Mouse (Mus musculus): Measurements from ENCODE around the gene Nedd4. TPM values are rescaled to one million over a fixed set of nuclear protein-coding genes. Genes with fewer than 3 reads are reported as not detected.
A peak's percentile ranks its signal among the peaks of the same experiment; 100 is the strongest.
"Not testable (repeated sequence)": the region's sequence is repeated elsewhere in the genome, so short reads cannot be mapped to it uniquely, and the experiment has no call there.

Gene Nedd4
- polyA plus RNA-seq, 1 experiment from 2014 or later, result 451 TPM

DNA sequence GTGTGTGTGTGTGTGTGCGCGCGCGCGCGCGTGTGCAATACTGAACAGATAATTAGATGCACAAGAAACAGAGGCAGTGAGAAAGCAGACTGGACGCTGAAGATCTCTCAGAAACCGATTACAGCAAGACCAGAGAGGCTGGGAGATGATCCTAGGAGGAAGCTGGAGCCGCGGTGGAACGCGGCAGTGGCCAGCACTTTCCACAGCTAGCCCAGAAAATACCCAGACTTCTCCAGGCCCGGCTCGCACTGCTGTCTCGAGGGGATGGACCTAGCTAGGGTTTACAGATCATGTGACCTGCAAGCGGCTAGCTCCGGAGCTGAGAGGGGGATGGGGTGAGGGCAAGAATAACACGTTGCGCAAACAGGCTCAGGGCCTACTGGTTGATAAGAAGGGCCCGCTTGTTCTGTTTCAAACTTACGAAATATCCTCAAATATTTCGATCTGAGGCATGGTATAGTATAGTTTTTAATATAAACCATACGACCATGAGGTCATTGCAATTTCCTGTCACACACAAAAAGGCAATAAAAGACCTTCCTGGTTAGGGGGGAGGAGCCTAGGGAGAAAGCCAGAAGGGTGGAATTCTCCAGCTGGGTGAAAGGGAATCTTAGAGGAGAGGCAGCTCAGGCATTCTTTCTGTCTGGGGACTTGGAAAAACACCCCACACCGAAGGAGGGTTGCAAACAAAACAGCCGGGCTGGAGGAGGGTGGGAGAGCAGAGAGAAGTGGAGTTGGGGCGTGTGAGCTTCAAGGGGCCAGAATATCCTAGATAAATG is 22.1 kb upstream of the Nedd4 start:
- H3K27me3 ChIP-seq (replicated peaks), result no peaks in the 10 kb centered on the region
- H3K4me3 ChIP-seq, result peak overlapping the region; percentile 30
- no peaks in the 10 kb centered on the region for H3K9me3 ChIP-seq
- peak overlapping the region; percentile 91 for H3K27ac ChIP-seq
- WGBS, result 1% methylated on average over 27 of the region's 27 CpGs
- peak; percentile 94 for ATAC-seq (replicated peaks)
- peaks cover 24% of the 10 kb centered on the region for H3K4me1 ChIP-seq
- H3K4me2 ChIP-seq, result peak overlapping the region; percentile 56
- no peaks in the 10 kb centered on the region for H3K36me3 ChIP-seq (replicated peaks)
- H3K9ac ChIP-seq, result peak overlapping the region; percentile 22

DNA sequence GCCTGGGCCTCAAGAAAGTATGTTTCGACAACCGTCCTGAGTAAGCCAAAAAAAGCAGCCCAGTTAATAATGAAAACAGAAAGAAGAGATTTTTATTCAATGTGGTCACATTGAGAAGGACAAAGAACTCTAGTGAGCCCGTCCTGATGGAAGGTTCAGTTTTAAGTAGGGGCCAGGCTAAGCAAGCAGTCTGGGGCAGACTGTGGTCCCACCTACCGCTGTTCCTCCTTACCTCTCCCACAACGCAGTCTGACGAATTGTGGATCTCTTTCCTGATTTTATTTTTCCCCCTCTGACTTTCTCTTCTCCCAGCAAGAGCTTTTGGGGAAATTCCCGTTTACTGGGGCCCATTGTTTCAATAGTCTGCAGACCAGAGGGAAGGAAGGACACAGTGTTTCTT is 21.5 kb upstream of the Nedd4 start:
- Histone ChIP-seq H3K4me2 (peak overlapping the region; percentile 56), H3K27me3 (replicated peaks) (no peaks in the 10 kb centered on the region), H3K36me3 (replicated peaks) (no peaks in the 10 kb centered on the region), H3K27ac (peak overlapping the region; percentile 91), H3K4me1 (peaks cover 24% of the 10 kb centered on the region), H3K9ac (0 out of 2 replicates have a peak overlapping the region, but pooled peaks have one; percentile 22), H3K4me3 (no peak overlapping the region), H3K9me3 (no peaks in the 10 kb centered on the region)
- ATAC-seq (replicated peaks), result no peak
- WGBS, result 13% methylated on average over 7 of the region's 7 CpGs

DNA sequence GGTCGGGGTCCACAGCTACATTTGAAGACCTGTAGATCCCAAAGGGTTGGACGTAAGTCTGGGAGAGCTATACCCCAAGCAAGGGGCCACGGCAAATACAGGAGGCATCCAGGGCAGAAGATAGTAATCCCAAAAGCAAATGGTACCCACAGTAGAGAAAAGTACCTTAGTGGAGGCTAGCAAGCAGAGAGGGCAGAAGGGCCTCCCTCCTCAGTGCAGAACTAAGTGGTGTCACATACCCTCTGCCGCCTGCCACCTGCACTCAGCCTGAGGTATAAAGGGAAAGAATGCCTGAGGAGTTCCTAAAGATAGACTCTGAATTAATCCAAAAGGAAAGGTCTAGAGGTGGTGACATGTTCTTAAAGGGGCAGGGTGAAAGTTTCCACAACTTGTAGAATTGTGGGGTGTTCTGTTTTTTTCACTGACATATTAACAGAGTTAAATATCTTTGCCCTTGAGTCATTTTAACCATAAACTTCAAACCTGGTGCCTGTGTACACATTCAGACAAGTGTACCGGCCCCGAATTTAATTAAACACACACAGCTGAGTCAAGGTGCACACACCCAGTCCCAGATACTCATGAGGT is 21.0 kb upstream of the Nedd4 start:
- Histone ChIP-seq H3K36me3 (replicated peaks) (no peaks in the 10 kb centered on the region), H3K4me2 (no peak overlapping the region), H3K9ac (no peak overlapping the region), H3K27me3 (replicated peaks) (no peaks in the 10 kb centered on the region), H3K9me3 (no peaks in the 10 kb centered on the region), H3K27ac (peak overlapping the region; percentile 91), H3K4me3 (no peak overlapping the region), H3K4me1 (peaks cover 24% of the 10 kb centered on the region)
- 60% methylated on average over 6 of the region's 6 CpGs for WGBS
- no peak for ATAC-seq (replicated peaks)

DNA sequence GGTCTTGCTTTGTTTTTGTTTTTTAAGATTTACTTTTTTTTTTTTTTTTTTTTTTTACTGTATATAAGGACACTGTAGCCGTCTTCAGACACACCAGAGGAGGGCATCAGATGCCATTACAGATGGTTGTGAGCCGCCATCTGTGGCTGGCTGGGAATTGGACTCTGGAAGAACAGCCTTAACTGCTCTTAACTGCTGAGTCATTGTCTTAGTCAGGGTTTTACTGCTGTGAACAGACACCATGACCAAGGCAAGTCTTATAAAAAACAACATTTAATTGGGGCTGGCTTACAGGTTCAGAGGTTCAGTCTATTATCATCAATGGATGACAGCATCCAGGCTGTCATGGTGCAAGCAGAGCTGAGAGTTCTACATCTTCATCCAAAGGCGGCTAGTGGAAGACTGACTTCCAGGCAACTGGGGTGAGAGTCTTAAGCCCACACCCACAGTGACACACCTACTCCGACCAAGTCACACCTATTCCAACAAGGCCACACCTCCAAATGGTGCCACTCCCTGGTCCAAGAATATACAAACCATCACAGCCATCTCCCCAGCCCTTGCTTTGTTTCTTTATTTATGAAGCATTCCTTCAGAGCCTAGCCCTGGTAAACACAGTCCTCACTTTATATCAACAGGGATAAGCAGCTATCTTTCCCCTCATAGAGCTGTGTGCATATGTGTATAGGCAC is 19.2 kb upstream of the Nedd4 start:
- peaks cover 24% of the 10 kb centered on the region for H3K4me1 ChIP-seq
- not testable (repeated sequence) for H3K9me3 ChIP-seq; H3K4me2 ChIP-seq; H3K27me3 ChIP-seq (replicated peaks); H3K27ac ChIP-seq; ATAC-seq (replicated peaks); H3K36me3 ChIP-seq (replicated peaks); H3K9ac ChIP-seq; H3K4me3 ChIP-seq
- WGBS, result 94% methylated on average over 4 of the region's 4 CpGs

DNA sequence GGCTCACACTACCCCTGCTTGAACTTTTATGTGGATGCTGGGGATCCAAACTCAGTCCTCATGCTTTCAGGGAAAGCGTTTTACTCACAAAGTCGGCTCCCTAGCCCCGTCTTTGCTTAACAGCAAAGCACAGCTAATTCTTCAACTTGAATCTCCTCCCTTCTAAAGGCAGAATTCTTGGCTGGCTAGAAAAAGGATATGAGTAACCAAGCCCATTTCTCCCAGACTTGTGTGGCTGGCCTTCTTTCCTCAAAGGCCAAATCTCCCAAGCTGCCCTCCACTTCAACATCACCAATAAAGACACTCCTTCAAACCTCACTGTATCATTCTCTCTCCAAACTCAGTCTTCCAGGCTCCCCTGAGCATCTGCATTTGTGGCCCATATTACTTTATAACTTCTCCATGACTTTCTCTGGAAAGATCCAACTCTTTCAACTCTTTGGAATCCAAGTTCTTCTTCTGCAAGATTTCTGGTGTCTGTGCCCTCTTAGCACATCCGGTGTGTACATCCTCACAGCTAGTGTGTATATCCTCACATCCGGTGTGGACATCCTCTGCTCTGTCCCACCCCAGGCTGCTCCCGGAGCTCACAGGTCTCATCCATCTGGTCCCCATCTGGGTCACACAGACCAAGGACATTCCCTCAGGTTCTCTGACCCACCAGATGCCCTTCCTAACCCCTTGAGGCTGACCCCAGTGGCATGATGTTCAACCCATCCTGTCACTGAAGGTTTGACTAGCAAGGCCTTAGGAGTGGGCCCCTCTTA is 18.3 kb upstream of the Nedd4 start:
- 86% methylated on average over 6 of the region's 6 CpGs for WGBS
- H3K4me1 ChIP-seq, result peaks cover 24% of the 10 kb centered on the region
- no peaks in the 10 kb centered on the region for H3K9me3 ChIP-seq
- ATAC-seq (replicated peaks), result no peak
- H3K9ac ChIP-seq, result no peak overlapping the region
- H3K4me3 ChIP-seq, result no peak overlapping the region
- no peaks in the 10 kb centered on the region for H3K27me3 ChIP-seq (replicated peaks)
- peak overlapping the region; percentile 55 for H3K27ac ChIP-seq
- H3K36me3 ChIP-seq (replicated peaks), result no peaks in the 10 kb centered on the region
- H3K4me2 ChIP-seq, result no peak overlapping the region

DNA sequence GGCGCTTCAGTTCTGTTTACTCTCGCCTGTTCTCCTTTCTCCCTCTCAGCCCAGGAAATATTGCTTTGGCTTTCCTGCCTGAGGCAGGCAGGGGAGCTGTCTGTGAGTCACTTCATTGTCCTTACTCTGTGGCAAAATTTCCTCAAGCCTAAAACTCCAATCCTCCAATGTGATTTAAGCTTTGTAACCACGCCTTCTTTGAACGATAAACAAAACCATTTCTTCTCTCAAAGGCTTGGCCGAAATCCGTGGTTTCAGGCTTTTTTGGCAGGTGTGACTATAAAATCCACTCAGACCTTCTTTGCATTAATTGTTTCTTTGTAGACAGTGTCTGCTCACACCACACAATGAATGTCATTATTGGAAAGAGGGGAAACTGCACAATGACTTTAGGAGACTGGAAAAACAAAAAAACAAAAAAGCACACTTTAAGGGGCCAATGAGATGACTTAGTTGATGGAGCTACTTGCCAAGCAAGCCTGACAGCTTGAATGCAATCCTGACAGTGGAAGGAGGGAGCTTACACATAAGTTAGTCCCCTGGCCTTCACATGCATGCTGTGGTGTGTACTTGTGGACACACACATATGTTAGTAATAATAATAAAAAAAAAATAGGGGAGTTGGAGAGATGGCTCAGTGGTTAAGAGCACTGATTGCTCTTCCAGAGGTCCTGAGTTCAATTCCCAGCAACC is 17.6 kb upstream of the Nedd4 start:
- WGBS, result 37% methylated on average over 6 of the region's 6 CpGs
- Histone ChIP-seq H3K4me3 (no peak overlapping the region), H3K4me2 (no peak overlapping the region), H3K9me3 (no peaks in the 10 kb centered on the region), H3K9ac (no peak overlapping the region), H3K27me3 (replicated peaks) (no peaks in the 10 kb centered on the region), H3K4me1 (peaks cover 17% of the 10 kb centered on the region), H3K27ac (peak overlapping the region; percentile 55), H3K36me3 (replicated peaks) (no peaks in the 10 kb centered on the region)
- ATAC-seq (replicated peaks), result no peak

DNA sequence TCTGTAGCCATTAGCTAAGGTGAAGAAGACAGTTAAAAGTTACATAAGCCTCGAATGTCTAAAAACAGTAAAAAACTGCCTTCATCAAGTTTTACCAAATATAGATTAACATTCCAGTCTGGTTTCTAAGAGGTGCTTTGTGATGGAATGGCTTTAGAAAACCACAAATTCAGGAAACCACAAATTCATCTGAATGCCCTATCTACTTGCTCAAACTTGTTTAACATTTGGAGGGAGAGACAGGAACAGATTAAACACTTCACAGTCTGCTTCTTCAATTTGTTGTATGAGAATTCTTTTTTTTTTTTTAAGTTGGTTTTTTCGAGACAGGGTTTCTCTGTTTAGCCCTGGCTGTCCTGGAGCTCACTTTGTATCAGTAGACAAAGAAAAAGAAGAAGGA is 12.4 kb upstream of the Nedd4 start:
- H3K27me3 ChIP-seq (replicated peaks), result no peaks in the 10 kb centered on the region
- no peak for ATAC-seq (replicated peaks)
- no peaks in the 10 kb centered on the region for H3K9me3 ChIP-seq
- WGBS, result 79% methylated on average over 2 of the region's 2 CpGs
- no peaks in the 10 kb centered on the region for H3K36me3 ChIP-seq (replicated peaks)
- no peaks in the 10 kb centered on the region for H3K4me1 ChIP-seq
- no peak overlapping the region for H3K27ac ChIP-seq
- no peak overlapping the region for H3K4me3 ChIP-seq
- no peak overlapping the region for H3K4me2 ChIP-seq
- H3K9ac ChIP-seq, result no peak overlapping the region

DNA sequence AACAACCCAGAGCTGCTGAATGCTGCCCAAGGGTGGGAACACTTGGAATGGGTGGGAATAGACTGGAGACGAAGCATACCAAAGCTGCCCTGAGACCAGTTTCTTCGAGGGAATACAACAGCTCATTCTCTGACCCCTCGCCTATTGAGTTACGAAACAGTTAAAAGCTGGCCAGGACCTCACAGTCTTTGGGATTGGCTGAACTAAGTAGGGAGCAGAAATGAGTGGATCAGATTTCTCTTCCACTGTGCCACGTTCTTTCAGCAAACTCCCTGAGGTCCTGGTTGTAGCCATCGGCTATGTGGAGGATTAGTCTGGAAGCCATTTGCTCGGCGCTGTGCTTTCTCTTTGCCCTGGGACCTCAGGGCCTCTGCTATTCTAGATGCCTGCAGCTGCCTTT is 9.2 kb upstream of the Nedd4 start:
- WGBS, result 8% methylated on average over 8 of the region's 8 CpGs
- no peaks in the 10 kb centered on the region for H3K27me3 ChIP-seq (replicated peaks)
- no peaks in the 10 kb centered on the region for H3K4me1 ChIP-seq
- no peak overlapping the region for H3K4me2 ChIP-seq
- H3K27ac ChIP-seq, result no peak overlapping the region
- no peak for ATAC-seq (replicated peaks)
- no peak overlapping the region for H3K4me3 ChIP-seq
- H3K36me3 ChIP-seq (replicated peaks), result no peaks in the 10 kb centered on the region
- no peaks in the 10 kb centered on the region for H3K9me3 ChIP-seq
- no peak overlapping the region for H3K9ac ChIP-seq

DNA sequence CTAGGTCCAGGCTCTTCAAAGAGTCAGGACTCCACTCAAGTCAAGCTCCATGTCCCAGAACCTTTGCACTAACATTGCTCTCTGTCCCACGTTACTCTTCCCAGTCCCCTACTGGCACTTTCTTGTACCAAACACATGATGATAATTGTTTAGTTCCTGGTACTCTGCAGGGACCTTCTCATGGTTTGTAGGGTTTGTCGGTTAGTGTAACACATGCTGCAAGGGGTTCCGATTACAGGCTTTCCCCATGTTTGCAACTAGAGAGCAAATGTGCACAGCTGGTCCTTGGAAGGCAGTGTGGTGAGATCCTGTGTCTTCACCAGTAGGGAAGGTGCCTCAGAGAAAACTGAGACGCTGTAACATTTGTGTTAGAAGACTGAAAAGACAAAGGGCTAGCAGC is 8.6 kb upstream of the Nedd4 start:
- Histone ChIP-seq H3K4me2 (no peak overlapping the region), H3K9ac (no peak overlapping the region), H3K9me3 (no peaks in the 10 kb centered on the region), H3K27me3 (replicated peaks) (no peaks in the 10 kb centered on the region), H3K36me3 (replicated peaks) (no peaks in the 10 kb centered on the region), H3K4me3 (no peak overlapping the region), H3K4me1 (no peaks in the 10 kb centered on the region), H3K27ac (no peak overlapping the region)
- ATAC-seq (replicated peaks), result no peak
- 54% methylated on average over 4 of the region's 4 CpGs for WGBS

DNA sequence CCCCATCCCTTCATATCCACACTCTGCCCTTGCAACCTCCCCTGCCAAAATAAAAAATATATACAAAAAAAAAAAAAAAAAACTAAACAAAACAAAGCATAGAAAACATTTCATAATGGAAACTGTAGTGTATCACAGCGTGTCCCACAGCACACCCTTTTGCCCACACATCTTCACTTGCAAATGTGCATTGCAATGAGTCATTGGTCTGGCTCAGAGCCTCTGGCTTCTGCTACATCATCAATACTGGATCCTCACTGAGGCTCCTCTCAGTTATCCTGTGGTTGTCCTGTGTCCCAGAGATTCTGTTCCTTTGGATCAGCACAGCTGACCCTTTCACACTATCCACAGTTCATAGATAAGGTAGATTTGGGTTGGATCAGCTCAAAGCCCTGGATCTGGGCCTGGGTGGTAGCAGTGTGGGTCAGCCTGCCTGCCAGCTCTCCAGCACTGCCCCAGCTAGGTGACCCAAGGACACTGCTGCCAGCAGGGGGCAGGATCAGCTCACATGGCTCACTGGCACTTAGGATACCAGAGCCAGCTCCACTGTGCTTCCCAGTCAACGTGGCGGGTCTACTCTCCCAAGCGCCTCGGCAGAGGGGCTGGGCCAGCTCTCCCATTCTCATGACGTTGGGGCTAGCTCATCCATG is 7.4 kb upstream of the Nedd4 start:
- Histone ChIP-seq H3K9ac (no peak overlapping the region), H3K4me1 (no peaks in the 10 kb centered on the region), H3K27ac (no peak overlapping the region), H3K36me3 (replicated peaks) (no peaks in the 10 kb centered on the region), H3K9me3 (no peaks in the 10 kb centered on the region), H3K4me3 (no peak overlapping the region), H3K27me3 (replicated peaks) (no peaks in the 10 kb centered on the region), H3K4me2 (no peak overlapping the region)
- WGBS, result 61% methylated on average over 6 of the region's 6 CpGs
- ATAC-seq (replicated peaks), result no peak

DNA sequence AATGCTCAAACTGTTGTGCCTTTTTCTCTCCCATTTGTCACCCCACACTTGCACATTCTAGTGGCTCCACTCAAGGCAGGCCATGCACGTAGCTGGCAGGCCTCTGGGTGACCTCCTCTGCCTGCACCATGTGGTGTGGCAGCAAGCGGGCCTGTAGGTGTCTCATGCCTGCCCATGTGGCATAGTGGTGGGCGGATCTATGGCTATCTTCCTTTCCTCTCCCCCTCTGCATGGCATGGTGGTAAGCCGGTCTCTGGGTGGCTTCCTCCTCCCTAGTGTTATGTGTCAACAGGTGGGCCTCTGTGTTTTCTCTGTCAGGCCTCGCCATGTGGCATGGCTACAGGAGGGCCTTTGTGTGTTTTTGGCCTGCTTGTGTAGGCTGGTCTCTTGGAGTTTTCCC is 6.5 kb upstream of the Nedd4 start:
- Histone ChIP-seq H3K9ac (no peak overlapping the region), H3K36me3 (replicated peaks) (no peaks in the 10 kb centered on the region), H3K4me2 (no peak overlapping the region), H3K4me3 (no peak overlapping the region), H3K27ac (no peak overlapping the region), H3K27me3 (replicated peaks) (no peaks in the 10 kb centered on the region), H3K9me3 (no peaks in the 10 kb centered on the region), H3K4me1 (peaks cover 4% of the 10 kb centered on the region)
- no peak for ATAC-seq (replicated peaks)
- 83% methylated on average over 5 of the region's 5 CpGs for WGBS
